Mouse (Mus musculus) gastrocnemius, postnatal 25 days (tissue): Measurements from ENCODE around the gene Anapc16. TPM values are rescaled to one million over a fixed set of nuclear protein-coding genes. Genes with fewer than 3 reads are reported as not detected.

Experiments
- DNase-seq: peaks from one replicate; pipeline ENCODE4 v3.0.0; 2022
- total RNA-seq, 2 experiments: library from RNA; stranded (reverse); gene quantifications; 1 replicate in 1 of 2; 2 replicates in 1 of 2; pipeline ENCODE4 v1.2.3; 2021

Anapc16 gene
- total RNA-seq, 2 experiments from 2014 or later: 40.7 to 40.9 TPM

DNA sequence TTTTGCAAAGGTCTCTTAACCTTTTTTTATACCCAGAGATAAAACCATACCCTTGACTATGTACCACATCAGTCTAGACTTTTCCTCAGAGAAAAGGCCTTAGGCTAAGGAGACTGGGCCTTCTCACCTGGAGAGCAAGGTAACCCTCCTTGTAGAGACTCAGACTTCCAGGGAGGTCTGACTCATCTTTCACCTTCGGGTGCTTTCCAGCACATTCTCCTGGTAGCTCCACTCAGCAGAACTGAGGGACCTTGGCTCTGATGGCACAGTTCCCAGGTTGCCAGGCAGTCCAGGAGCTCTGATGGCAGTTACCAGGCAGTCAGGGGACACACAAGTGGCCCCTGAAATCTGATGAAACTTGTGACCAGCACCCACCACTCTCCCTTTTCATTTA is 53.7 kb downstream of the Anapc16 start:
- no peak for DNase-seq

GRCm38 (mm10) chr10:59948363-59949254 is 54.3 kb downstream of the Anapc16 start:
- DNase-seq: no peak

- DNase-seq: peak; percentile 55
Measured at GRCm38 (mm10) chr10:59947296-59948073, 55.5 kb downstream of the Anapc16 start.

DNA sequence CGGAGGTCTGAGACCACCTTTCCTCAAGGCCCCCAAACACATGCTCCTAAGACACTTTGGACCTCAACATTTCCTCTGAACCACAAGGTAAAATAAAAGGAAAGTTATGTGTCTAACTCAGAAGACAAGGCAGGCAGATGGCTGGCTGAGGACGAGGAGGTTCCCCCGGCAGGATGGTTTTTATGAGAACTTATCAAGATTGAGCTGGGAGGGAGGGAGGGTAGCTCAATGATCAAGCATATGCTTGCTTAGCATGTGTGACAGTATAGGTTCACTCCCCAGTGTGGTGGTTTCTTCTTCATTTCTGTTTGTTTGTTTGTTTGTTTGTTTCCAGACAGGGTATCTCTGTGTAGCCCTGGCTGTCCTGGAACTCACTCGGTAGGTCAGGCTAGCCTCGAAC is 56.6 kb downstream of the Anapc16 start:
- DNase-seq: no peak

DNA sequence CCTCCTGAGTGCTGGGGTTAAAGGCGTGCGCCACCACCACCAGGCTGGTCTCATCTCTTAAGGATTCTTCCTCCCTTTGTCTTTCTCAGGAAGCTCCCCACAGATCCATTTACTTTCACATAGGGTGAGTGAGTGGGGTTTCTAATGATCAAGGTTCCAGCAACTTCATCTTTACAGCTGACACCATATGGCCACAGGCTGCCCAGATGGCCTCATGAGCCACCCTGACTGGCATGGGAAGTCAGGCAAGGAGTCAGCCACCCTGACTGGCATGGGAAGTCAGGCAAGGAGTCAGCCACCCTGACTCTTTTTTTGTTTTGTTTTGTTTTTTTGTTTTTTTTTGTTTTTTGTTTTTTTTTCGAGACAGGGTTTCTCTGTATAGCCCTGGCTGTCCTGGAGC is 57.5 kb downstream of the Anapc16 start:
- DNase-seq: no peak

GRCm38 (mm10) chr10:59943421-59943989 is 59.4 kb downstream of the Anapc16 start:
- DNase-seq: peak; percentile 56

DNA sequence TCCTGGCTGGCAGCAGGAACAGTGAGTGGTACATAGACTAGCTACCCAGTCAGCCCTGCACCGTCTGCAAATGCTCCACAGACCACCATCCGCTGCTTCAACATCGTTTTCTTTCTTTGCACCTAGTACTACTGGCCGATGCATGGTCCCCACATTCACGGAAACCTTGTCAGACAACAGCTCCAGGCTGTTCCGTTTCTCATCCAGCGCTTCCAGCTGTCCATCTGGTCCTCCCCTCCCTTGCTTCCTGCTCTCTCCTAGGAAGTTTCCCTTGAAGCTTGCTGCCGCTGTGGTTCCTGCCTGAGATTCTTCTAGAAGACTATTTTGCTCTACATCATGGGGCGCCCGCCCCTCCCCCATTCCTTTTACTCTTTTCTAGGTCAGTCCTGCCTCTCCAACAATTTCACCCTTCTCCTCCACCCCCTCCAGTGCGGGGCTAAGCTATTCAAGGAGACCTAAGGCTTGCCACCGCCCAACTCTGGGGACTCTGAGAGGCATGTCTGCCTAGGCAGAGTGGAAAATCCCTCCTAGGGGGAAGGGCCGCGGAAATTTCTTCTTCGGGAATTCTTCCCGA is 60.0 kb downstream of the Anapc16 start:
- no peak for DNase-seq

DNA sequence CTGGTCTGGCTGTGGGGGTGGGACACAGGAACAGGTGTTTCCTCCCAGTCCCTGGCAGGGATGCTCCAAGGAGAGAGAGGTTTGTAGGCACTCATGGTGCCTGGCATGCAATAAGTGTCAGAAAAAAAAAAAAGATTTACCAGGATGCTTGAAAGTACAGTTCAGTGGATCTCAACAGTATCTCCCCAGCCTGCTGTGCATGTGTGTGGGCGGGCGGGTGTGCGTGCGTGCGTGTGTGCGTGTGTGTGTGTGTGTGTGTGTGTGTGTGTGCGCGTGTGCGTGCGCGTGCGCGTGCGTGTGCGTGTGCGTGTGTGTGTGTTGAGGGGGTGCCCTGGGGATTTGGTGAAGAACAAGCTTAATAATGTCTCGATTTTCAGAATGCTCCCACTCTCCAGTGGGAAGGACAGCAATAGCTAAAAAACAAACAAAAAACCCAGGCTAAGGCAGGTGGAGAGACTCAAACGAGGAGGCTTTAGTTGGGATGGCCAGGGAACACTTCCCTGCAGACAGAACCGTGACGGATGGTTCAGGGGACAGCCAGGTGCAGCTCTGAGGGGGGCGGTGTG is 60.6 kb downstream of the Anapc16 start:
- DNase-seq: no peak

- no peak for DNase-seq
Measured at GRCm38 (mm10) chr10:59939081-59939480, 63.9 kb downstream of the Anapc16 start.

GRCm38 (mm10) chr10:59938662-59939061 is 64.3 kb downstream of the Anapc16 start:
- no peak for DNase-seq

Other genes starting within 250 kb of the Anapc16 start
- gene Dnajb12, start 123.6 kb downstream of the Anapc16 start, total RNA-seq: 10 to 100 TPM; 49.4 to 49.8 TPM
- gene Ddit4, start 51.3 kb downstream of the Anapc16 start, total RNA-seq: 10 to 100 TPM in 1 of 2 experiments, 1 to 10 TPM in 1; 8.6 to 11.4 TPM
- gene Ascc1, start 330 bp downstream of the Anapc16 start, total RNA-seq: 10 to 100 TPM; 11.4 to 12.0 TPM
- gene Spock2, start 103.1 kb upstream of the Anapc16 start, total RNA-seq: 1 to 10 TPM; 4.7 to 5.7 TPM
- gene Chst3, start 216.1 kb upstream of the Anapc16 start, total RNA-seq: under 1 TPM; 0.26 to 0.51 TPM